Mouse (Mus musculus): ENCODE data around the gene Mtch1. TPM values are rescaled to one million over a fixed set of nuclear protein-coding genes. Genes with fewer than 3 reads are reported as not detected.

Gene Mtch1
- total and polyA plus RNA-seq, 2 experiments from 2014 or later, result 500 to 622 TPM

DNA sequence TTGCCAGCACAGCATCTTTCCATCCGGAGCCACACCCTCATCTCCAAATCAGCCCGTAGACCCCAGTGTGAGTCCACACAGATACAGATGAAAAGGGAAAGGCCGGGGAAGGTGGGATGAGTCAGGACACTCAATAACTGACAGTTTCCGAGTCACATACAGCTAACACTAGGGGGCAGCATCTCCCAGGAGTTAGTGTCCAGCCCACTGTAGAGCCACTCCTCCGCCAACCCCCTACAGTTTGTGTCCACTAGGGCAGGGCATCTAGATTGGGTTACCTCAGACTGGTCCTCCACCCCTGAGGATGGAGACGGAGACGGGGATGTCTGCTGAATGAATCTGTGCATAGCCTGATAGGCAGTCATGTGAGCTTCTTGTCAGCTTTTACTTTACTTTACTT, 33.7 kb upstream of the Mtch1 start:
- H3K36me3 ChIP-seq (ENCODE audit: insufficient read depth, low read length), result no peaks in the 10 kb centered on the region
- peak; percentile 78 for TF ChIP-seq CTCF (IDR thresholded peaks at IDR 0.05; ENCODE audit: low read depth)
- ATAC-seq, result peak; percentile 68
- no peaks in the 10 kb centered on the region for H3K27me3 ChIP-seq (ENCODE audit: insufficient read depth, low read length)
- H3K4me3 ChIP-seq (ENCODE audit: low read length), result no peak overlapping the region
- H3K27ac ChIP-seq, result no peak overlapping the region
- H3K9ac ChIP-seq (replicated peaks; ENCODE audit: low read length), result no peak overlapping the region
- peak; percentile 81 for DNase-seq (ENCODE audit: low spot score)
- no peak overlapping the region for H3K4me2 ChIP-seq (ENCODE audit: low read depth, low read length)
- 21% methylated on average over 7 of the region's 7 CpGs for WGBS
- H3K9me3 ChIP-seq (ENCODE audit: low read length), result no peaks in the 10 kb centered on the region
- no peaks in the 10 kb centered on the region for H3K4me1 ChIP-seq (ENCODE audit: insufficient read depth, low read length)

DNA sequence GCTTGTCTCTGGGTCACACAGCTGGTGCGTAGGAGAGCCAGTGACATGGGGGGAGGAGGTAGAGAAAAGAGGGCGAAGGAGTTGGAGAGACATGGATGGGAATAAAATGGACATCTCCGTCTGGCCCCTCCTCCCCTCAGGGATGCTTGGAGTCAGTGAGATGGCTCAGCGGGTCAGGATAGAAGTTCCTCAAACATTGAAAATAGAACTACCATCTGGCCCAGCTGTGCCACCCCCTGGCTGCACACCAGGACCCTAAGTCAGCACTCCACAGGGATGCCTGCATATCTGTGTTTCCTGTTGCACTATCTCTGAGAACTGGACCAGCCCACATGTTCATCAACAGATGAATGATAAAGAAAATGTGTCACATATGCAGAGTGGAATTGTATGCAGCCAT, 32.5 kb upstream of the Mtch1 start:
- H3K4me1 ChIP-seq (ENCODE audit: insufficient read depth, low read length), result no peaks in the 10 kb centered on the region
- no peak overlapping the region for H3K9ac ChIP-seq (replicated peaks; ENCODE audit: low read length)
- DNase-seq (ENCODE audit: low spot score), result no peak
- 78% methylated on average over 4 of the region's 4 CpGs for WGBS
- ATAC-seq, result no peak
- H3K9me3 ChIP-seq (ENCODE audit: low read length), result no peaks in the 10 kb centered on the region
- no peaks in the 10 kb centered on the region for H3K36me3 ChIP-seq (ENCODE audit: insufficient read depth, low read length)
- no peak overlapping the region for H3K4me3 ChIP-seq (ENCODE audit: low read length)
- no peak overlapping the region for H3K4me2 ChIP-seq (ENCODE audit: low read depth, low read length)
- H3K27ac ChIP-seq, result no peak overlapping the region
- no peak for TF ChIP-seq CTCF (IDR thresholded peaks at IDR 0.05; ENCODE audit: low read depth)
- H3K27me3 ChIP-seq (ENCODE audit: insufficient read depth, low read length), result no peaks in the 10 kb centered on the region

DNA sequence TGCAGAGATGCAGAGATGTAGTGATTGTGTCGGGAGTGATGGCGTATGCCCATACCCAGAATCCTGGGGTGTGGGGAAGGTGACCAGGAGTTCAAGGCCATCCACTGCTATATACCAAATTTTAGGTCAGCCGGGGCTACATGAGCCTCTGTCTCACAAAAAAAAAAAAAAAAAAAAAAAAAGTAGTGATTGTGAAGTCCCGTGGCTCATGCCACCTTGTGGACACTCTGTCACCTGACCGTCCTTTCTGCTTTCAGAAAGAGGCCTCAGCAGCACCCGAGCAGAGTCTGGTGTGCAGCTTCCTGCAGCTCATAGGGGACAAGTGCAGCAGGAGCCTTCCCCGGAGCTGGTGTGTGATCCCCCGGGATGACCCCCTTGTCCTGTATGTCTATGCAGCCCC, 30.3 kb upstream of the Mtch1 start:
- H3K4me2 ChIP-seq (ENCODE audit: low read depth, low read length), result no peak overlapping the region
- peak; percentile 34 for TF ChIP-seq CTCF (IDR thresholded peaks at IDR 0.05; ENCODE audit: low read depth)
- no peak for DNase-seq (ENCODE audit: low spot score)
- H3K27me3 ChIP-seq (ENCODE audit: insufficient read depth, low read length), result no peaks in the 10 kb centered on the region
- H3K27ac ChIP-seq, result no peak overlapping the region
- no peak for ATAC-seq
- no peak overlapping the region for H3K9ac ChIP-seq (replicated peaks; ENCODE audit: low read length)
- H3K36me3 ChIP-seq (ENCODE audit: insufficient read depth, low read length), result no peaks in the 10 kb centered on the region
- no peaks in the 10 kb centered on the region for H3K4me1 ChIP-seq (ENCODE audit: insufficient read depth, low read length)
- no peaks in the 10 kb centered on the region for H3K9me3 ChIP-seq (ENCODE audit: low read length)
- no peak overlapping the region for H3K4me3 ChIP-seq (ENCODE audit: low read length)
- WGBS, result 66% methylated on average over 8 of the region's 8 CpGs

DNA sequence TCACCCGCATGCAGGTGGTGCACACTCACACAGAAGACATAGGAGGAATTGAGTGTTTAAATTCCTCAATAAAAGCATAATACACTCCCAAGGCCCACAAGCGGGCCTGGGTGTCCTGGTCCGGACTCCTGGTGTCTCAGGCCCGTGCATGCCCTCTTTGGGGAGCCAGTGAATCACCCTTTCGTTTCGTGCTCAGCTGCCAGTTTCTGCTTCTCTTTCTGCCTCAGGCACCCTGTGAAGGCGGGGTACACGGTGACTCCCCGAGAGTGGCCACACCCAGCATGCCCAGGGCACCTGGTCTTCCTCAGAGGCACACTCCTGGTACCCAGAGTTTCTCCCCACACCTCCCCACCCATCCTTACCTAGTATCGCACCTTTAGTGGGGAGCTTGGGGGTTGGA, 28.1 kb upstream of the Mtch1 start:
- H3K27me3 ChIP-seq (ENCODE audit: insufficient read depth, low read length), result no peaks in the 10 kb centered on the region
- no peak for TF ChIP-seq CTCF (IDR thresholded peaks at IDR 0.05; ENCODE audit: low read depth)
- H3K4me3 ChIP-seq (ENCODE audit: low read length), result no peak overlapping the region
- no peaks in the 10 kb centered on the region for H3K9me3 ChIP-seq (ENCODE audit: low read length)
- H3K4me2 ChIP-seq (ENCODE audit: low read depth, low read length), result no peak overlapping the region
- H3K9ac ChIP-seq (replicated peaks; ENCODE audit: low read length), result no peak overlapping the region
- no peak overlapping the region for H3K27ac ChIP-seq
- 82% methylated on average over 10 of the region's 10 CpGs for WGBS
- no peaks in the 10 kb centered on the region for H3K36me3 ChIP-seq (ENCODE audit: insufficient read depth, low read length)
- ATAC-seq, result no peak
- DNase-seq (ENCODE audit: low spot score), result no peak
- H3K4me1 ChIP-seq (ENCODE audit: insufficient read depth, low read length), result no peaks in the 10 kb centered on the region

- Histone ChIP-seq H3K27ac (peak overlapping the region; percentile 27; the same call in 1 of the 2 replicates), H3K36me3 (ENCODE audit: insufficient read depth, low read length) (no peaks in the 10 kb centered on the region), H3K9ac (replicated peaks; ENCODE audit: low read length) (no peak overlapping the region), H3K4me1 (ENCODE audit: insufficient read depth, low read length) (no peaks in the 10 kb centered on the region), H3K4me3 (ENCODE audit: low read length) (no peak overlapping the region), H3K4me2 (ENCODE audit: low read depth, low read length) (no peak overlapping the region), H3K27me3 (ENCODE audit: insufficient read depth, low read length) (no peaks in the 10 kb centered on the region), H3K9me3 (ENCODE audit: low read length) (no peaks in the 10 kb centered on the region)
- DNase-seq (ENCODE audit: low spot score) (peak; percentile 97), ATAC-seq (peak; percentile 70)
- peak; percentile 100 for TF ChIP-seq CTCF (IDR thresholded peaks at IDR 0.05; ENCODE audit: low read depth)
- 9% methylated on average over 5 of the region's 5 CpGs for WGBS
Observed at GRCm38 (mm10) chr17:29370984-29371723, 23.4 kb upstream of the Mtch1 start.

- no peak for TF ChIP-seq CTCF (IDR thresholded peaks at IDR 0.05; ENCODE audit: low read depth)
- DNase-seq (ENCODE audit: low spot score), result no peak
- H3K27me3 ChIP-seq (ENCODE audit: insufficient read depth, low read length), result no peaks in the 10 kb centered on the region
- ATAC-seq, result peak; percentile 28; the same call in 1 of the 2 replicates
- 27% methylated on average over 7 of the region's 7 CpGs for WGBS
- no peaks in the 10 kb centered on the region for H3K9me3 ChIP-seq (ENCODE audit: low read length)
- H3K27ac ChIP-seq, result no peak overlapping the region
- H3K36me3 ChIP-seq (ENCODE audit: insufficient read depth, low read length), result no peaks in the 10 kb centered on the region
- no peak overlapping the region for H3K4me3 ChIP-seq (ENCODE audit: low read length)
- H3K4me1 ChIP-seq (ENCODE audit: insufficient read depth, low read length), result no peaks in the 10 kb centered on the region
- H3K9ac ChIP-seq (replicated peaks; ENCODE audit: low read length), result no peak overlapping the region
- H3K4me2 ChIP-seq (ENCODE audit: low read depth, low read length), result no peak overlapping the region
Observed at GRCm38 (mm10) chr17:29368726-29369125, 21.0 kb upstream of the Mtch1 start.

DNA sequence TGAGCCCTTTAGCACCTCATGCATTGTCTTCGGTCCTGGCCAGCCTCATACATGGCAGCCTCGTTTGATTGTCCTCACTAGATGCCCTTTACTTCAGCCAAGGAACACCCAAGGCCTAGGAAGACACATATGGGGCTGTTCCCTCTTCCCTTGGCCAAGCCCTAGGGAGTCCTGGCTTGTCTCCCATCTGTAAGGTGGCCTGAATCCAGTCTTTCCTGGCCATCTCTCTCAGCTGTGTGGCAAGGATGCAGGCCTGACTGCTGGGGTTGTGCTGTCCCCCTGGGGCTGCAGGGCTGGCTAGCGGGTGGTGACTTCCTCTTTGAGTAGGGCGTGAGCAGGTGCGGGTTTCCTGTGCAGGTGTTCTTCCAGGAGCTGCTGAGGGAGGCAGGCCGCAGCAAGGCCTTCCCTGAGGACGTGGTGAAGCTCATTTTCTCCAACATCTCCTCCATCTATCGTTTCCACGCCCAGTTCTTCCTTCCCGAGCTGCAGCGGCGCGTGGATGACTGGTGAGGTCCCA, 17.4 kb upstream of the Mtch1 start:
- no peak for DNase-seq (ENCODE audit: low spot score)
- TF ChIP-seq CTCF (IDR thresholded peaks at IDR 0.05; ENCODE audit: low read depth), result no peak
- no peak for ATAC-seq
- no peaks in the 10 kb centered on the region for H3K4me1 ChIP-seq (ENCODE audit: insufficient read depth, low read length)
- no peak overlapping the region for H3K4me2 ChIP-seq (ENCODE audit: low read depth, low read length)
- H3K27me3 ChIP-seq (ENCODE audit: insufficient read depth, low read length), result no peaks in the 10 kb centered on the region
- no peak overlapping the region for H3K27ac ChIP-seq
- WGBS, result 86% methylated on average over 13 of the region's 13 CpGs
- no peaks in the 10 kb centered on the region for H3K36me3 ChIP-seq (ENCODE audit: insufficient read depth, low read length)
- no peaks in the 10 kb centered on the region for H3K9me3 ChIP-seq (ENCODE audit: low read length)
- no peak overlapping the region for H3K4me3 ChIP-seq (ENCODE audit: low read length)
- H3K9ac ChIP-seq (replicated peaks; ENCODE audit: low read length), result no peak overlapping the region

Data from hindbrain, postnatal 0 days (tissue).